Mouse (Mus musculus) CD8-positive naive resting alpha-beta T cell, adult 57 days (primary cell): ENCODE measurements around the gene 1810065E05Rik. TPM values are rescaled to one million over a fixed set of nuclear protein-coding genes. Genes with fewer than 3 reads are reported as not detected.

Source experiments
- total RNA-seq: library from RNA; stranded (reverse); gene quantifications from one replicate; pipeline ENCODE4 v1.2.4, GENCODE M21; 2023

Gene 1810065E05Rik
- total RNA-seq, result not detected

GRCm38 (mm10) chr11:58420815-58421214 is at the start of gene 1810065E05Rik:
Gene 1810065E05Rik (plus strand): TSS chr11:58421111.

GRCm38 (mm10) chr11:58378763-58379278 is 42.1 kb upstream of the 1810065E05Rik start, which contains the start of gene Lypd8:
Gene Lypd8 (plus strand): TSS chr11:58379043.

GRCm38 (mm10) chr11:58432259-58432658 is 11.3 kb downstream of the 1810065E05Rik start, which contains the start of gene Gm12253:
Gene Gm12253 (plus strand): TSS chr11:58432559.

GRCm38 (mm10) chr11:58452759-58453158 is 31.8 kb downstream of the 1810065E05Rik start, which contains the start of gene Lypd9:
Gene Lypd9 (minus strand): TSS chr11:58452923.

GRCm38 (mm10) chr11:58462170-58462569 is 41.3 kb downstream of the 1810065E05Rik start, which contains the start of gene Olfr30:
Gene Olfr30 (minus strand): TSS chr11:58462270.

Other genes with a start within 250 kb of the 1810065E05Rik start
- 21.9 TPM for gene Mrpl22, start 249.4 kb upstream of the 1810065E05Rik start, total RNA-seq
- gene Igtp, start 221.6 kb upstream of the 1810065E05Rik start, total RNA-seq, result 72.1 TPM
- gene Irgm2, start 221.5 kb upstream of the 1810065E05Rik start, total RNA-seq, result 19.6 TPM
- not detected for gene 4930438A08Rik, start 146.3 kb upstream of the 1810065E05Rik start, total RNA-seq
- 27.5 TPM for gene Zfp692, start 114.0 kb upstream of the 1810065E05Rik start, total RNA-seq
- gene Zfp672, start 90.8 kb upstream of the 1810065E05Rik start, total RNA-seq, result 38.0 TPM
- 26.0 TPM for gene Sh3bp5l, start 90.4 kb upstream of the 1810065E05Rik start, total RNA-seq
- not detected for gene Lypd8, start 42.1 kb upstream of the 1810065E05Rik start, total RNA-seq
- not detected for gene Gm12253, start 11.4 kb downstream of the 1810065E05Rik start, total RNA-seq
- not detected for gene Lypd9, start 31.8 kb downstream of the 1810065E05Rik start, total RNA-seq
- gene Olfr30, start 41.2 kb downstream of the 1810065E05Rik start, total RNA-seq, result not detected
- gene Olfr332, start 71.4 kb downstream of the 1810065E05Rik start, total RNA-seq, result not detected
- gene Olfr331, start 81.5 kb downstream of the 1810065E05Rik start, total RNA-seq, result not detected
- not detected for gene Olfr330, start 113.7 kb downstream of the 1810065E05Rik start, total RNA-seq
- not detected for gene Olfr329-ps, start 125.3 kb downstream of the 1810065E05Rik start, total RNA-seq
- gene Olfr328, start 134.5 kb downstream of the 1810065E05Rik start, total RNA-seq, result 0.34 TPM
- not detected for gene Olfr224, start 149.4 kb downstream of the 1810065E05Rik start, total RNA-seq
- gene Olfr325, start 156.6 kb downstream of the 1810065E05Rik start, total RNA-seq, result not detected
- gene Olfr324, start 174.0 kb downstream of the 1810065E05Rik start, total RNA-seq, result not detected
- not detected for gene 2210407C18Rik, start 195.0 kb downstream of the 1810065E05Rik start, total RNA-seq
- not detected for gene Olfr323, start 209.4 kb downstream of the 1810065E05Rik start, total RNA-seq
- not detected for gene Trim58, start 219.4 kb downstream of the 1810065E05Rik start, total RNA-seq
- gene Olfr322, start 237.7 kb downstream of the 1810065E05Rik start, total RNA-seq, result not detected